Mouse (Mus musculus): ENCODE data around the gene Usp8. TPM values are rescaled to one million over a fixed set of nuclear protein-coding genes. Genes with fewer than 3 reads are reported as not detected.

The Usp8 gene
- total and polyA plus RNA-seq, 3 experiments, result 21.1 to 34.6 TPM; not detected in 1

DNA sequence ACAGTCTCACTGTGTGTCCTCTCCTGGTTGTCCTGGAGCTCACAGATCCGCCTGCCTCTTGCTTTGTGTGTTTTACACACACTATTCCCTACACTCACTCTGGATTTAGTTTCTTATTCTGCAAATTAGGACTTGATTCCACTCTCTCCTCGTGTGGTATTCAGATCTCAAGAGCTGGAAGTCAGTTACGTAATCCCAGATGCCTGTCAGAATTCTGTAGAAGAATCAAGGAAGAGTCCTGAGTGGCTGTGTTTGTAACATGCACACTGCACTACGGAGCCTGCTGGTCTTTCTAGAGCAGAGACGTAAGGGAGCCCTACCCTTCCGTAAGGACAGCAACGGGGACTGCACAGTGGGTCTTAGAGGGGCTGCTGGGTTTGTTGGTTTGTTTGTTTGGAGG, 52.2 kb downstream of the Usp8 start:
- Histone ChIP-seq H3K9ac (ENCODE audit: control insufficient read depth, low read depth, low read length, poor library complexity, severe bottlenecking) (no peak overlapping the region), H3K4me3 (ENCODE audit: control insufficient read depth in 1 of 2, insufficient read depth in 1 of 2, low read depth in 2 of 2, low read length in 2 of 2) (no peak overlapping the region), H3K27ac (ENCODE audit: control insufficient read depth, low read depth, low read length) (no peak overlapping the region), H3K79me2 (ENCODE audit: control insufficient read depth, insufficient read depth, low read length, poor library complexity) (no peaks in the 10 kb centered on the region), H3K36me3 (ENCODE audit: control insufficient read depth in 1 of 2, insufficient read depth in 2 of 2, low read length in 2 of 2) (peaks cover 0 to 27% of the 10 kb centered on the region in 2 experiments; a peak in 2 of 4 replicates), H3K9me3 (replicated peaks; ENCODE audit: insufficient read depth, low read length) (no peaks in the 10 kb centered on the region), H3K4me1 (ENCODE audit: control insufficient read depth in 1 of 2, insufficient read depth in 2 of 2, low read length in 2 of 2) (no peaks in the 10 kb centered on the region), H3K27me3 (ENCODE audit: control insufficient read depth in 1 of 2, insufficient read depth in 2 of 2, low read length in 2 of 2) (no peaks in the 10 kb centered on the region)
- no peak for DNase-seq (ENCODE audit: low read depth, low spot score)
- TF ChIP-seq KAT2A (conservative IDR thresholded peaks at IDR 0.05; ENCODE audit: low read depth, low read length), result no peak
- TF ChIP-seq NELFE (IDR thresholded peaks at IDR 0.05; ENCODE audit: low read depth, low read length), result no peak
- TF ChIP-seq GATA1 (IDR thresholded peaks at IDR 0.05; ENCODE audit: low read depth, low read length), result no peak
- no peak for TF ChIP-seq RAD21 (IDR thresholded peaks at IDR 0.05; ENCODE audit: low read depth, low read length)
- no peak for TF ChIP-seq ETS1 (IDR thresholded peaks at IDR 0.05; ENCODE audit: low read depth, low read length)
- no peak for TF ChIP-seq MAZ (IDR thresholded peaks at IDR 0.05; ENCODE audit: low read depth, low read length)
- no peak for TF ChIP-seq TBP (IDR thresholded peaks at IDR 0.05; ENCODE audit: low read depth, low read length)
- TF ChIP-seq CHD2 (IDR thresholded peaks at IDR 0.05; ENCODE audit: low read length), result no peak
- no peak for TF ChIP-seq JUND (IDR thresholded peaks at IDR 0.05; ENCODE audit: low read depth, low read length)
- TF ChIP-seq E2F4 (IDR thresholded peaks at IDR 0.05; ENCODE audit: borderline replicate concordance, low read depth, low read length), result no peak
- TF ChIP-seq MAX (IDR thresholded peaks at IDR 0.05; ENCODE audit: low read length), result no peak
- TF ChIP-seq ELF1 (IDR thresholded peaks at IDR 0.05; ENCODE audit: low read depth, low read length), result no peak
- no peak for TF ChIP-seq ZKSCAN1 (IDR thresholded peaks at IDR 0.05; ENCODE audit: low read depth, low read length)
- no peak for TF ChIP-seq ZMIZ1 (IDR thresholded peaks at IDR 0.05; ENCODE audit: low read depth, low read length)
- no peak for TF ChIP-seq BHLHE40 (IDR thresholded peaks at IDR 0.05; ENCODE audit: borderline replicate concordance, low read depth, low read length)
- no peak for TF ChIP-seq USF1 (IDR thresholded peaks at IDR 0.05; ENCODE audit: low read depth, low read length)

DNA sequence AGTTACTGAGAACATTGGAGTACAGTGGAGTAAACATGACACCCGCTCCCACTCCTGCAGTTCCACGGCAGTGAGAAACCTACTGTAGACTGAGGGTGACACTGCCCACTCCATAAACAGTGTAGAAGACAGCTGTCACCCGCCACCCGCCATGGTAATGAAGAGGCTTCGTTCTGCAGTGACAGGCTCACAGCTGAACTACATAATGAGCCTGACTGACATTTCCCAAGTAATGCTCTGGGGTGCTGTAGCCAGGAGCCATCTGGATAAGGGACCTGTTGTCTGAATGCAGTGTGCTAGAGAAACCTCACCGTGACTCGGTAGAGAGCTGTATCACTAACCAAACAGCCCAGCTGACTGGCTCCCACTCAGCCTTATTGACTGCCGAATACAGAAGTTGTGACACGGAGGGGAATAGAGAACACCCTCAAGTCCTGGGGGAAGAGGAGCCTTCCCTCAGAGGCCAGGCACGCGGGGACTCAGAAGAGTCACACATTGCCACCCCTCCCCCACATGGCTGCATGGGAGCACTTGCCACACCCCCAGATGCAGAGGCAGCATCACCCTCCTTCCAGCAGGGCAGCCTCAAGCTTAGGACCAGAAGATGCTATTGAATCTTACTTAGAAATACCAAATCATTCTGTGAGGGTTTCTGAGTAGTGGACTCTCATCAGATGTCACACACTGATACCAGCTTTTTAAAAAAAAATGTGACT, 58.9 kb downstream of the Usp8 start:
- Histone ChIP-seq H3K4me3 (ENCODE audit: control insufficient read depth in 1 of 2, insufficient read depth in 1 of 2, low read depth in 2 of 2, low read length in 2 of 2) (no peak overlapping the region), H3K27me3 (ENCODE audit: control insufficient read depth in 1 of 2, insufficient read depth in 2 of 2, low read length in 2 of 2) (no peaks in the 10 kb centered on the region)

More for the DNA sequence above, 58.9 kb downstream of the Usp8 start:
- Histone ChIP-seq H3K27ac (ENCODE audit: control insufficient read depth, low read depth, low read length) (no peak overlapping the region), H3K36me3 (ENCODE audit: control insufficient read depth in 1 of 2, insufficient read depth in 2 of 2, low read length in 2 of 2) (no peaks in the 10 kb centered on the region; a peak in 1 of 4 replicates), H3K9ac (ENCODE audit: control insufficient read depth, low read depth, low read length, poor library complexity, severe bottlenecking) (no peak overlapping the region), H3K4me1 (ENCODE audit: control insufficient read depth in 1 of 2, insufficient read depth in 2 of 2, low read length in 2 of 2) (no peaks in the 10 kb centered on the region), H3K9me3 (replicated peaks; ENCODE audit: insufficient read depth, low read length) (no peaks in the 10 kb centered on the region), H3K79me2 (ENCODE audit: control insufficient read depth, insufficient read depth, low read length, poor library complexity) (no peaks in the 10 kb centered on the region)
- DNase-seq (ENCODE audit: low read depth, low spot score), result no peak
- TF ChIP-seq SIN3A (IDR thresholded peaks at IDR 0.05; ENCODE audit: low read length) (no peak), TAL1 (IDR thresholded peaks at IDR 0.05; ENCODE audit: low read length) (no peak), RAD21 (IDR thresholded peaks at IDR 0.05; ENCODE audit: low read depth, low read length) (no peak), MAZ (IDR thresholded peaks at IDR 0.05; ENCODE audit: low read depth, low read length) (no peak), ZNF384 (IDR thresholded peaks at IDR 0.05; ENCODE audit: low read depth, low read length) (no peak), GABPA (IDR thresholded peaks at IDR 0.05; ENCODE audit: low read depth, low read length) (no peak), ZMIZ1 (IDR thresholded peaks at IDR 0.05; ENCODE audit: low read depth, low read length) (no peak), CHD1 (IDR thresholded peaks at IDR 0.05; ENCODE audit: low read depth, low read length) (no peak), NELFE (IDR thresholded peaks at IDR 0.05; ENCODE audit: low read depth, low read length) (no peak), UBTF (IDR thresholded peaks at IDR 0.05; ENCODE audit: borderline replicate concordance, insufficient read depth, low read depth, low read length) (no peak), ZKSCAN1 (IDR thresholded peaks at IDR 0.05; ENCODE audit: low read depth, low read length) (no peak), MEF2A (IDR thresholded peaks at IDR 0.05; ENCODE audit: extremely low read depth, insufficient replicate concordance, low read depth, low read length, poor library complexity, severe bottlenecking) (no peak), MYC (IDR thresholded peaks at IDR 0.05; ENCODE audit: low read depth, low read length) (no peak), NRF1 (IDR thresholded peaks at IDR 0.05; ENCODE audit: insufficient read depth, low read depth, low read length, poor library complexity, severe bottlenecking) (no peak), TCF12 (IDR thresholded peaks at IDR 0.05; ENCODE audit: low read depth, low read length) (no peak), MAX (IDR thresholded peaks at IDR 0.05; ENCODE audit: low read length) (no peak), CTCF (IDR thresholded peaks at IDR 0.05 in 2 of 3, conservative IDR thresholded peaks at IDR 0.05 in 1 of 3; ENCODE audit: control insufficient read depth in 1 of 3, insufficient read depth in 1 of 3, low read depth in 2 of 3, low read length in 3 of 3, poor library complexity in 1 of 3, severe bottlenecking in 1 of 3) (no peak), POLR2A (IDR thresholded peaks at IDR 0.05; ENCODE audit: control insufficient read depth in 1 of 2, insufficient read depth in 1 of 2, low read depth in 1 of 2, low read length in 2 of 2, poor library complexity in 1 of 2) (no peak; a peak in 1 of 4 replicates), RCOR1 (IDR thresholded peaks at IDR 0.05; ENCODE audit: low read depth, low read length) (no peak)
